Comparison of ENCODE assay signal across 9 mouse cellular contexts in the genomic region with DNA sequence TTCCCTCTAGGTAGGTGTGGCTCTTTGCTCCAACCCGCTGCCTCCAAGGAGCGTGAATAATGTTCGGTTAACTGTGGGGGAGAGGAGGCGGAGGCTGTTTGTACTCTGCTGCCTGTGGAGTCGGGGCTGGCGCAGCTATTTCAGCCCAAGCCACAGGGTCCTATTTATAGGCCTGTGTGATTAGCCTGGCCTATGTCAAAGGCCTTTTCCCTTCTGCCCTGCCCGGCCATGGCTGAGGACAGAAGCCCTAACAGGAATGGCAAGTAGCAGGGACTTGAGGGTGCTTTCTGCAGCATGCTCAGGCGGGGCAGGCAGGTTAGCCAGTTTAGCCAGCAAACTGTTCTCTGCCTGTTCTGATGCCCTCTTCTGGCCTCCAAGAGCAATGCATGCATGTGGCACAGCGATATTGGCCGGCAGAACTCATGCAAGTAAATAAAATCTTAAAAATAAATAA. TPM values are rescaled to one million over a fixed set of nuclear protein-coding genes. Genes with fewer than 3 reads are reported as not detected.
DNase-seq lines count a peak whose midpoint lies in the region; ATAC-seq and TF ChIP-seq lines count a peak whose summit lies in the region.
"Had no signal": no experiment of that assay in that cellular context is flagged by ENCODE, and none has a peak within 500 bp of the region (broad histone marks: within the 10 kb centered on the region; RNA-seq: fewer than 3 reads in every experiment).

No protein-coding gene starts in this region.

- no peak overlapping the region for H3K4me3 ChIP-seq in liver, embryonic 11.5 days (ENCODE audit: low read depth, low read length)
- H3K4me3 ChIP-seq in myocyte = no peak overlapping the region
- H3K4me3 ChIP-seq: erythroblast, embryonic 14.5 days had no signal

- TF ChIP-seq POLR2A in myocyte (IDR thresholded peaks at IDR 0.05; ENCODE audit: insufficient read length, low read depth) = no peak

- H3K4me2 ChIP-seq in liver, embryonic 11.5 days = no peak overlapping the region
- peak overlapping the region; percentile 84 for H3K4me2 ChIP-seq in myocyte (ENCODE audit: low read depth)

- H3K36me3 ChIP-seq in liver, embryonic 11.5 days (ENCODE audit: control insufficient read depth, insufficient read depth, low read length) = no peaks in the 10 kb centered on the region; the same call in 1 of the 2 replicates
- no peaks in the 10 kb centered on the region for H3K36me3 ChIP-seq in myocyte (ENCODE audit: control insufficient read depth, insufficient read depth)

- WGBS in liver, embryonic 11.5 days = 31% methylated on average over 10 of the region's 10 CpGs

- no peak for ATAC-seq in liver, embryonic 11.5 days (replicated peaks; ENCODE audit: low FRiP score)

- 0 out of 2 replicates have a peak, but pooled peaks cover 3% of the 10 kb centered on the region for H3K4me1 ChIP-seq in liver, embryonic 11.5 days (replicated peaks; ENCODE audit: control insufficient read depth, insufficient read depth, low read length)

- no peak overlapping the region for H3K9ac ChIP-seq in liver, embryonic 11.5 days (ENCODE audit: low read depth, low read length)

- no peak overlapping the region for H3ac ChIP-seq in myocyte (ENCODE audit: control insufficient read depth, insufficient read length)

- peak; percentile 89 for DNase-seq in 3T3-L1 (ENCODE audit: low read depth, low spot score)
- DNase-seq in Muller cell, postnatal 12 days (ENCODE audit: inconsistent ontology term) = peak; percentile 82
- DNase-seq in embryo, embryonic 10 days (ENCODE audit: low spot score) = peak; percentile 88
- peak; percentile 78 to 80 for DNase-seq in heart, adult 18-20 months
- DNase-seq in kidney, adult 18-20 months = peak; percentile 81
- DNase-seq in liver, embryonic 11.5 days (ENCODE audit: low spot score) = peak; percentile 48
- DNase-seq in thymus, postnatal 14 days = peak; percentile 73

- H3K9me3 ChIP-seq in liver, embryonic 11.5 days (ENCODE audit: control insufficient read depth, low read length) = no peaks in the 10 kb centered on the region

- no peak overlapping the region for H3K27ac ChIP-seq in liver, embryonic 11.5 days (ENCODE audit: low read depth, low read length)

- H3K79me2 ChIP-seq in myocyte (ENCODE audit: control insufficient read depth, insufficient read depth) = peaks cover 34% of the 10 kb centered on the region

- H3K27me3 ChIP-seq in liver, embryonic 11.5 days (replicated peaks; ENCODE audit: control insufficient read depth, insufficient read depth, low read length) = peaks cover 2% of the 10 kb centered on the region; the same call in 1 of the 2 replicates
- H3K27me3 ChIP-seq in myocyte (ENCODE audit: control insufficient read depth, insufficient read depth, insufficient read length) = no peaks in the 10 kb centered on the region

TF ChIP-seq in myocyte, 11 proteins besides CTCF, POLR2A, EP300 and RAD21:
- TF ChIP-seq MYOD1 (IDR thresholded peaks at IDR 0.05; ENCODE audit: control insufficient read depth in 1 of 3, insufficient read length in 2 of 3, low read depth in 2 of 3) (peak in 1 of 3 experiments; percentile 2), USF1 (IDR thresholded peaks at IDR 0.05; ENCODE audit: low read depth) (no peak), MAX (IDR thresholded peaks at IDR 0.05; ENCODE audit: low read depth) (no peak), TCF3 (IDR thresholded peaks at IDR 0.05; ENCODE audit: insufficient read length, low read depth) (no peak), REST (IDR thresholded peaks at IDR 0.05; ENCODE audit: insufficient read depth, insufficient read length) (no peak), MYOG (IDR thresholded peaks at IDR 0.05; ENCODE audit: control insufficient read depth in 1 of 3, insufficient read depth in 1 of 3, insufficient read length in 2 of 3, low read depth in 2 of 3) (peak in 1 of 3 experiments; percentile 17)

RNA-seq across cellular contexts. Expression of gene Gsn, which starts 14.4 kb away (rescaled TPM):
- total RNA-seq in heart, adult 18-20 months (2021) = 100 to 1,000 TPM; 742 to 802 TPM
- 76.4 and 85.4 TPM in 2 replicates for polyA plus RNA-seq in liver, embryonic 11.5 days (2014; fragmentation: Nextera tagmentation; extraction: Ambion mirVana)
- polyA plus RNA-seq in myocyte (2012; fragmentation: generic; extraction: Trizol) = 282 TPM
